Mouse (Mus musculus) CD4-positive, CD25-positive, alpha-beta regulatory T cell, adult 2 months (primary cell): ENCODE results near the gene Obox1.
"Not testable (repeated sequence)": the region's sequence is repeated elsewhere in the genome, so short reads cannot be mapped to it uniquely, and the experiment has no call there.

ENCODE experiments used
- DNase-seq: peaks from one replicate; pipeline ENCODE4 v3.0.0-alpha.2; 2012; ENCODE audit warnings: low read depth, low spot score

Gene Obox1

GRCm38 (mm10) chr7:15388421-15388998, at the start of gene Obox1, which contains the start of gene Obox2:
TSS of gene Obox1 (plus strand) at chr7:15388948.
TSS of gene Obox2 (plus strand) at chr7:15388721.
- not testable (repeated sequence) for DNase-seq

GRCm38 (mm10) chr7:15399147-15399874, 10.6 kb downstream of the Obox1 start:
- DNase-seq, result not testable (repeated sequence)

- DNase-seq, result not testable (repeated sequence)
These were observed 18.1 kb downstream of the Obox1 start for GRCm38 (mm10) chr7:15406816-15407215.

GRCm38 (mm10) chr7:15418046-15418445, 29.3 kb downstream of the Obox1 start:
- not testable (repeated sequence) for DNase-seq

- not testable (repeated sequence) for DNase-seq
These were observed 36.8 kb downstream of the Obox1 start for GRCm38 (mm10) chr7:15425537-15425936.

GRCm38 (mm10) chr7:15509411-15509810, 120.7 kb downstream of the Obox1 start:
- not testable (repeated sequence) for DNase-seq
